Mouse (Mus musculus) olfactory bulb, adult 2 months (tissue): ENCODE results near the gene Shank2.

Experiments used
- CTCF ChIP-seq: fragments of 200-500 bp; IDR thresholded peaks from 2 replicates; pipeline ENCODE4 v1.5.1; 2012; ENCODE audit warnings: low read depth, mild to moderate bottlenecking, low read length, moderate library complexity; ENCODE audit not compliant: insufficient read depth
- POLR2A ChIP-seq: fragments of 200-500 bp; IDR thresholded peaks from 2 replicates; pipeline ENCODE4 v1.6.1; 2012; ENCODE audit warnings: mild to moderate bottlenecking, low read depth, low read length, moderate library complexity; ENCODE audit not compliant: insufficient read depth

GRCm38 (mm10) chr7:143986281-143986680, 15.4 kb upstream of the Shank2 start:
- TF ChIP-seq POLR2A (no peak), CTCF (no peak)
